Mouse (Mus musculus) MN1 (cell line): ENCODE measurements around the gene Phospho1.
"Not testable (repeated sequence)": the region's sequence is repeated elsewhere in the genome, so short reads cannot be mapped to it uniquely, and the experiment has no call there.

Experiments used
- DNase-seq: peaks from one replicate; pipeline ENCODE4 v3.0.0-alpha.2; 2016; ENCODE audit warnings: low spot score

Phospho1 gene

DNA sequence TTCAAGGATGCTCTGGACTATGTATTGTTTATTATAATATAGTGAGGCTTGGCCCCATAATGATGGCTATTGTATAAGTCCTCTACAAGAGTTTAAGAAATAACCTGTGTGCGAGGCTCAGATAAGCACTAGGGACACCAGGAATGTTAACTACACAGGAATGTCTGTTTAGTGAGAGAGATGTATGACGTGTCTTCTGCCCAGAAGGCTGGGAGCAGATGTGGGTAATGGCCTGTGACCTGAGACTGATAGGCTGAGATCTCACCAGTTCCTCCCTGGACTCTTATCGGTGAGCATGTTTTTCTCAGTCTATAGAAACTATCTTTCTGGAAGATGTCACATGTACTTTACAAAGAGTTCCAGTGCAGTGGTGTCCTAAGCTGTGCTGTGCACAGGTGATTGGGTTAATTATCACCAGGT lies 35.8 kb downstream of the Phospho1 start:
- DNase-seq: peak; percentile 35

DNA sequence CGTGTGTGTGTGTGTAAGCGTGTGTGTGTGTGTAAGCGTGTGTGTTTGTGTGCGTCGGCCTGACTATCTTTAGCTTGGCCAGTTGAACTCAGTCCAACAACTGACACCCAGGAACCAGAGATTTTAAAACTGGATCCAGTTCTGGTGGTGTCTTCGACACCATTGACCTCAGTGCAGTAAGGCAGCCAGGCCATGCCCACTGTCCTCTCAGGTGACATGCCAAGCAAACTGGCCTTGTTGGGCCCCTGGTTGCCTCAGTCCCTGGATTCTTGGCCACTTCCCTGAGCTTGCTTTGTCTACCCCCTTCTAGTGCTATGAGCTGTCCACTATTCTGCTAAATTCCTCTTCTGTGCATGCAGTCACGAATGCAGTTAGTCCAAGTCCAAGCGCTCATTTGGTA lies 37.1 kb downstream of the Phospho1 start:
- DNase-seq: no peak

DNA sequence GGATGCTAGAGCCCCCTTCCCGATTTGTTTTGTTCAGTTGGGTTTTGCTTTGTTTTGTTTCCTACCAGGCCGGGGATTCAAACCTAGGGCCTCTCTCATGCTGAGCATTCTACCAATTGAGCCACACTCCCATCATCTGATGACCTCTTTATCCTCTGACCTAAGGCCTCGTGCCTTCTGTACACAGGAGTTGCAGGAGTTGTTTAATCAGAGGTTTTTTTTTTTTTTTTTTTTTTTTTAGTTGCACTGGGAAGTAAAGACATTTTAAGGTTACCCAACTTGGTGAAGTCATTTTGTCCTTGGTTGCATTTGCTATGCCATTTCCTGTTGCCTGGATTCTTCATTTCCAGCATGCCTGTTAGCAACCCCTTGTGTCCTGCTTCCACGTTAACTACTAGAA lies 45.1 kb downstream of the Phospho1 start:
- no peak for DNase-seq

GRCm38 (mm10) chr11:95869918-95870470 lies 45.7 kb downstream of the Phospho1 start:
- DNase-seq: no peak

DNA sequence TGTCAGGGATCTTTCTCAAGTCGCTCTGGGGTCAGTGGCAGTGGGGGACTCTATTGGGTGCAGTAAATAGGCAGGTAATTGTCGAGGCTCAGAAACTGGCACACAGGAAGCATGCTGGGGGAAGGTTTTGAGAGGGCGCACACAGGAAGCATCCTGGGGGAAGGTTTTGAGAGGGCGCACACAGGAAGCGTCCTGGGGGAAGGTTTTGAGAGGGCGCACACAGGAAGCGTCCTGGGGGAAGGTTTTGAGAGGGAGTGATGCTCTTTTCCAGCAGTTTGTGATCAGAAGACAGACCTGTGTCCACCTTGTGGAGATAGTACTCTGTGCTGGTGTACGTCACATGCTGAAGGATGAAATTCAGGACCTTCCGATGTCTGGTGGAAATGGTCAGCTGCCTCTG lies 51.5 kb downstream of the Phospho1 start:
- no peak for DNase-seq

DNA sequence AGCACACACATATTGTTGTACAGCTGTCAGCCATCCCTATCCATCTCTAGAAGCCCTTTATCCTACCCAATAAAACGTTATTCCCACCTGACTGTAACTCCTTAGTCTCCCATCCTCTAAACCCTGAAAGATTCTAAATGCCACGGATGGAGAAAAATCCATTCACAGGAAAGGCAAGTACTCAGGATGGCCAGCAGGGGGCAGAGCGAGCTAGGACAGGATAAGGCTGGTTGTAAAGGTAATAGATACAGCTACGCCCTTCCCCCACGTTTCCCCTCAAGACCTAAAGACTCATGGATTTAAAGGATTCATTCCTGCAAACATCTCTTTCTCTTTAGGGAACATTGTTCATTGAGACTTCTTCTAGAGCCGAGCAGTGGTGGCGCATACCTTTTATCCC lies 52.0 kb downstream of the Phospho1 start:
- DNase-seq: peak; percentile 39

DNA sequence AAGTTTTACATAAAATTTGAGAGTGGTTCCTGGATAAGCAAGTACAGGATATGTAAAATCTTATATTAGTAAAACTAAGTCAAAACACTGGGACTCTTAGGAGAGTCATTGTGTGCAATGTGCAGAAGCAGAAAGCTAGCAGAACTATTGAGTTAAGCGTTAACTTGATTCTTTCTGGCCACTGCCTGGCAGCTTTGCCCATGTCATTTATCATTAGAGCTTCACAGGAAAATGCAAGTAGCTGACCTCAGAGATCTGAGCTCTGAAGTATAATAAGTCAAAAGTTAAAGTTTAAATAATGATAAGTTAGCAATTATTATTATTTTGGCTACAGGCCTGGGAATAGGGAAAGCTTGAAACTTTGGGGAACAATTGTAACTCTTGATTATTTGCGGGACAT lies 55.6 kb downstream of the Phospho1 start:
- not testable (repeated sequence) for DNase-seq
